Mouse (Mus musculus): ENCODE data around the gene Uspl1. TPM values are rescaled to one million over a fixed set of nuclear protein-coding genes. Genes with fewer than 3 reads are reported as not detected.

Gene Uspl1
- polyA plus RNA-seq, 1 experiment from 2014 or later, result 9.2 TPM

Other genes starting within 250 kb of the Uspl1 start
- 1.1 TPM in 1 of 3 replicates, not detected in the others for gene Gm42791, start 189.2 kb upstream of the Uspl1 start, polyA plus RNA-seq (2018)
- gene Hmgb1, start 139 bp downstream of the Uspl1 start, polyA plus RNA-seq (2018), result 165 to 414 TPM (median 209 TPM) in 3 replicates
- gene Alox5ap, start 80.4 kb downstream of the Uspl1 start, polyA plus RNA-seq (2018), result 206 to 517 TPM (median 414 TPM) in 3 replicates
- not detected in 3 replicates for gene Medag, start 227.4 kb downstream of the Uspl1 start, polyA plus RNA-seq (2018)

All from macrophage (primary cell).